Mouse (Mus musculus): Measurements from ENCODE around the gene Nphs2. TPM values are rescaled to one million over a fixed set of nuclear protein-coding genes. Genes with fewer than 3 reads are reported as not detected.
A peak's percentile ranks its signal among the peaks of the same experiment; 100 is the strongest.
"Not testable (repeated sequence)": the region's sequence is repeated elsewhere in the genome, so short reads cannot be mapped to it uniquely, and the experiment has no call there.

Gene Nphs2
- polyA plus RNA-seq, 1 experiment from 2014 or later: 0.05 TPM

DNA sequence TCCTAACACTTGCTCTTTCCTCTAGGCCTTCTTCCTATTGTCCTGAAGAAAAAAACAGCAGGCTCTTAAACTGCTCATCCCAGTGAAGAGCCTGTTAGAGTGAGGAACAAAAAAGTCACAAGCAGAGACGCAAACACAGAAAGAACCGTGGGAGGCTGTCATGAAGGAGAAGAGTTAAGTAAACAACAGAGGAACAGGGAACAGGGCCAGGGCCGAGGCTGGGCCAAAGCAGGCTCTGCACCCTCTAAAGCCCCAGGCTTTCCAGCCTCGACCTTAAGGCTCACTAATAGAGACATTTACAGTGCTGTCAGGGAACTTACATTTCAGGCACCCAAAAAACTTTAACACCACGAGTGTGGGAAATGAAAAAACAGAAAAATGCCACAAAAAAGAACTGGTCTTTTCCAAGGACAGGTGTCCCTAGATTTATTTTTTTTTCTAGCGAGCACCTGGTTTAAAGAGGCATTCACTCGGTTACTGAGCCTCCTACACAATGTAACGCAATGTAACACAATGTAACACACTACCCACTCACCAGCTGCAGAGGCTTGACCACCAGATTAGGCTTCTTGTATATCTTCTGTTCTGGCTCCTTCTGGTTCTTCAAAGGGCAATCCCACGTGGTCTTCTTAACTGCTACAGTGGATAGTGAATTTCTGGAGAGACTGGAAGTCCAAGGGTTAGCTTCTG is 25.5 kb upstream of the Nphs2 start:
- no peak for DNase-seq (ENCODE audit: low spot score)
- H3K27me3 ChIP-seq (replicated peaks; ENCODE audit: control insufficient read depth, insufficient read depth, low read length): no peaks in the 10 kb centered on the region

DNA sequence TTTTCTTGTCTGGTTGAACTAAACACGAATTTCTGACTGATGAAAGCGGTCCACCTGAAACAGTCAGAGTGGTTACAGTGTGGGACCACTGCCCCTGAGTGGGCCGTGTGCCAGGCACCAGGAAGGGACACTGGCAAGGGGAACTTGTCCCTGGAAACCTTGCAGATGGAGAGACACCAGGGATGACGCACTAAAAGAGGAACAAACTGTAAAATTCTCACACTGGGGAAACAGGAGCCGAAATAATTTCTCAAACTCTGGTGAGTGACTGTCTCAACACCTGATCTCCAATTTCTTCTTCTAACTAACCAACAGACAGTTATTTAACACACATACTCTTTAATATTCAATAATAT is 25.0 kb upstream of the Nphs2 start:
- no peaks in the 10 kb centered on the region for H3K4me1 ChIP-seq (replicated peaks; ENCODE audit: control insufficient read depth, insufficient read depth, low read length)
- WGBS: 86% methylated on average over 5 of the region's 5 CpGs

More for the DNA sequence above, 25.5 kb upstream of the Nphs2 start:
- no peak overlapping the region for H3K27ac ChIP-seq (ENCODE audit: low read depth)
- WGBS: 44% methylated on average over 9 of the region's 9 CpGs
- H3K4me2 ChIP-seq (ENCODE audit: low read length): no peak overlapping the region
- no peak overlapping the region for H3K4me3 ChIP-seq (ENCODE audit: low read depth, low read length)
- H3K9me3 ChIP-seq (ENCODE audit: control insufficient read depth, low read length): no peaks in the 10 kb centered on the region
- no peak for ATAC-seq (replicated peaks; ENCODE audit: low FRiP score, low TSS enrichment, low read depth)
- H3K9ac ChIP-seq (ENCODE audit: low read length): no peak overlapping the region
- no peaks in the 10 kb centered on the region for H3K4me1 ChIP-seq (replicated peaks; ENCODE audit: control insufficient read depth, insufficient read depth, low read length)
- H3K36me3 ChIP-seq (ENCODE audit: control insufficient read depth, insufficient read depth, low read length): no peaks in the 10 kb centered on the region

DNA sequence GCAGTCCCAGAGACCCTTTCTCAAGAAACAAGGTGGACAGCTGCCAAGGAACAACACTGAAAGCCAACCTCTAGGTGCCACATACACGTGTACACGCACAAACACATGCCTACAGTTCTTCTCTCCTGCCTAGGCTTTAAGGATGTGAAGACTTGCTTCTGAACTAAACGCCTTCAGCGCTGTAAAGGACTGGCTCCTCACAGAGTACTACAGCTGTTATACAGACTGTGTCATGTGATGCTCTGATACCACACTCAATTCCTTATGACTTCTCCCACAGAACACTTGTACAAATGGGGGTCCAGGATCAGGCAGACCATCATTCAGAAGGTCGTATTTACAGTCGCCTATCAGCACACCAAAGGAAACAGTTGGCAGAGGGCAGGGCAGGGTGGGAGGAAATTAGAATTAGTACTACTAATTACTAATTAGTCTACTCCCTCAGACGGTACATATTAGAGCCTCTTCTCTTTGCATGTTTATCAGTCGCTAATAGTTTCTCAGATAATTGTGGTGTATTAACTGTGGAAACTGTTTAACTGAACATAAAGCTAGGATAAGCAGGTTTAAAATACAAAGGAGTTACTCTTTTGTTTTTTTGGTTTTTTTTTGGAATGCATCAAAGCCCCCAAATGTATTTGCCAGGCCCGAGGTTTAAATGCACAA is 21.8 kb upstream of the Nphs2 start:
- H3K36me3 ChIP-seq (ENCODE audit: control insufficient read depth, insufficient read depth, low read length): no peaks in the 10 kb centered on the region
- DNase-seq (ENCODE audit: low spot score): no peak
- no peak overlapping the region for H3K9ac ChIP-seq (ENCODE audit: low read length)
- WGBS: 79% methylated on average over 9 of the region's 9 CpGs
- no peak for ATAC-seq (replicated peaks; ENCODE audit: low FRiP score, low TSS enrichment, low read depth)
- no peak overlapping the region for H3K27ac ChIP-seq (ENCODE audit: low read depth)
- H3K4me3 ChIP-seq (ENCODE audit: low read depth, low read length): no peak overlapping the region
- H3K4me1 ChIP-seq (replicated peaks; ENCODE audit: control insufficient read depth, insufficient read depth, low read length): no peaks in the 10 kb centered on the region
- H3K27me3 ChIP-seq (replicated peaks; ENCODE audit: control insufficient read depth, insufficient read depth, low read length): no peaks in the 10 kb centered on the region
- no peaks in the 10 kb centered on the region for H3K9me3 ChIP-seq (ENCODE audit: control insufficient read depth, low read length)
- H3K4me2 ChIP-seq (ENCODE audit: low read length): no peak overlapping the region

More for the DNA sequence above, 25.0 kb upstream of the Nphs2 start:
- Histone ChIP-seq H3K4me3 (ENCODE audit: low read depth, low read length) (no peak overlapping the region), H3K9ac (ENCODE audit: low read length) (no peak overlapping the region), H3K4me2 (ENCODE audit: low read length) (no peak overlapping the region), H3K36me3 (ENCODE audit: control insufficient read depth, insufficient read depth, low read length) (no peaks in the 10 kb centered on the region), H3K9me3 (ENCODE audit: control insufficient read depth, low read length) (no peaks in the 10 kb centered on the region), H3K27me3 (replicated peaks; ENCODE audit: control insufficient read depth, insufficient read depth, low read length) (no peaks in the 10 kb centered on the region), H3K27ac (ENCODE audit: low read depth) (no peak overlapping the region)
- no peak for ATAC-seq (replicated peaks; ENCODE audit: low FRiP score, low TSS enrichment, low read depth)
- DNase-seq (ENCODE audit: low spot score): no peak

DNA sequence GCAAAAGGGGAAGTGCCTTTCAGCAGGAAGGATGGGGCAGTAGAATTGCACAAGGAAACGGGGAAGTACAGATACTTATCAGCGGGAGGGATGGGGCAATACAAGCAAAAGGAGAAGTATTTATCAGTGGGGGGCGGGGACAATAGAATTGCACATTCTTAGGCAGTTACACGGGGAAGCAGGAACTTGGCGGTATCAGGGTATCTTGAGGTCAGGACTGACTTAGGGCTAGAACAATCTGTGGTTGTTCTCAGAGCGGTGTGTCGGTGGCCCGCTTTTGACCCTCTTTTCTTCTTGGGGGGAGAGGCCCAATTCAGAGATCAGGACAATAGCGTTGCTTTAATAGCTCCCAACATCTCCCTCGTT is 21.3 kb upstream of the Nphs2 start:
- not testable (repeated sequence) for ATAC-seq (replicated peaks; ENCODE audit: low FRiP score, low TSS enrichment, low read depth); H3K27me3 ChIP-seq (replicated peaks; ENCODE audit: control insufficient read depth, insufficient read depth, low read length); H3K36me3 ChIP-seq (ENCODE audit: control insufficient read depth, insufficient read depth, low read length); H3K4me1 ChIP-seq (replicated peaks; ENCODE audit: control insufficient read depth, insufficient read depth, low read length); H3K27ac ChIP-seq (ENCODE audit: low read depth); H3K9me3 ChIP-seq (ENCODE audit: control insufficient read depth, low read length); DNase-seq (ENCODE audit: low spot score); H3K4me2 ChIP-seq (ENCODE audit: low read length); H3K4me3 ChIP-seq (ENCODE audit: low read depth, low read length); H3K9ac ChIP-seq (ENCODE audit: low read length)
- WGBS: 63% methylated on average over 10 of the region's 10 CpGs

DNA sequence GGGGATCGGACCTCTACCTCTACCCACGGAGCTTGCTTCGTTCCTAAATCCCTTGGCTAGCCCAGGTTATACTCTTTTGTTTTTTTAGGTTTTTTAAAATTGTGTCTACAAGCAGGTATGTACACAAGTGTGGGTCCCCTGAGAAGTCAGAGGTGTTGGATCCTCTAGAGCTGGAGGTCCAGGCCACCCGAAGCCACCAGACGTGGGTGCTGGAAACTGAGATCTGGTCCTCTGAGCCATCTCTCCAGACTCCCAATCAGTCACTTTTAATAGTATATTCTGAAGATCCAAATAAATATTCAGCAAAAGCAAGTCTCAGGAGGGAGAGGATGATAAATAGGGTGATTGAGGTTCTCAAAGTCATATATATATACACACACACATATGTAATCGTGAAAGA is 20.5 kb upstream of the Nphs2 start:
- H3K4me3 ChIP-seq (ENCODE audit: low read depth, low read length): no peak overlapping the region
- H3K4me2 ChIP-seq (ENCODE audit: low read length): no peak overlapping the region
- DNase-seq (ENCODE audit: low spot score): no peak
- no peaks in the 10 kb centered on the region for H3K36me3 ChIP-seq (ENCODE audit: control insufficient read depth, insufficient read depth, low read length)
- 88% methylated on average over 6 of the region's 6 CpGs for WGBS
- no peaks in the 10 kb centered on the region for H3K4me1 ChIP-seq (replicated peaks; ENCODE audit: control insufficient read depth, insufficient read depth, low read length)
- ATAC-seq (replicated peaks; ENCODE audit: low FRiP score, low TSS enrichment, low read depth): no peak
- H3K9ac ChIP-seq (ENCODE audit: low read length): no peak overlapping the region
- H3K27ac ChIP-seq (ENCODE audit: low read depth): no peak overlapping the region
- no peaks in the 10 kb centered on the region for H3K27me3 ChIP-seq (replicated peaks; ENCODE audit: control insufficient read depth, insufficient read depth, low read length)
- no peaks in the 10 kb centered on the region for H3K9me3 ChIP-seq (ENCODE audit: control insufficient read depth, low read length)

DNA sequence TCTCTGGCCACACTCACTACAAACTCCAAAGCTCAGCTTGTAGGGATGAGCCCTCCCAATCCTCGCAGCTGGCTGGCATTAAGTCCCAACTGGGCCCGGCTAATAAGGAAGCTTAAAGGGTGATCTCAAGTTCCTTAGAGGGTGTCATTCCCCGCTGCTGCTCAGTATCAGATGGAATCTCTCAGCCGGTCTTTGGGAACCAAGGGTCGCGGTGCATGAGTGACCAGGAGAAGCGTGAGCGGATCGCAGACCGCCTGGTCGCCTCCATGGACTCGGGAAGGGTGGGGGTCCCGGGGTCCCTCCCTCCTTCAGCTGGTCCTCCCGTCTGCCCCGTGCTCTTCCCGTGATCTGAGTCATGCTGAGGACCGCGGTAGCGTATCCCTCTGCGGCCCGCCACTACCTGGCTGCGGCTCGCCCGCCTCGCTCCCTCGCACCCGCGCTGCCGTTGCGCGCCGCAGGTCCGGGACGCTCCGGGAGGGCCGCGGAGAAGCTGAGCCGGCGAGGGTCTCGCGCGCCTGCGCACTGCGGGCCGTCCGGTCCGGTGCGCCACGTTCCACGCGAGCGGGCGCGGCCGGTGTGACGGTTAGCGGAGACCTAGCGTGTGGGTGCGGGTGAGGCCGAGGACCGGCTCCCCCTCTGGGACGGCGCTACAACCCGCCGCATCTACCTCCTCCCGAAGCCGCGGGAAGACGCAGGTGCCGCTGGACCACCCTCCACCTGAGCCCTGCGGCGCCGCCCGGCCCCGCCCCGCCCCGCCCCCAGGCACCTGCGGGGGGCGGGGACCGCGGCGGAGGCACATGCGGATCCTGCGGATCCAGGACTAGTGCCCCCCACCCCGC is 7.4 kb upstream of the Nphs2 start, which contains the start of gene Tdrd5:
Gene Tdrd5, minus strand, starts transcription at position 754 of the 839 bp plus-strand sequence.
- H3K27me3 ChIP-seq (replicated peaks; ENCODE audit: control insufficient read depth, insufficient read depth, low read length): peaks cover 50% of the 10 kb centered on the region
- no peaks in the 10 kb centered on the region for H3K36me3 ChIP-seq (ENCODE audit: control insufficient read depth, insufficient read depth, low read length)

DNA sequence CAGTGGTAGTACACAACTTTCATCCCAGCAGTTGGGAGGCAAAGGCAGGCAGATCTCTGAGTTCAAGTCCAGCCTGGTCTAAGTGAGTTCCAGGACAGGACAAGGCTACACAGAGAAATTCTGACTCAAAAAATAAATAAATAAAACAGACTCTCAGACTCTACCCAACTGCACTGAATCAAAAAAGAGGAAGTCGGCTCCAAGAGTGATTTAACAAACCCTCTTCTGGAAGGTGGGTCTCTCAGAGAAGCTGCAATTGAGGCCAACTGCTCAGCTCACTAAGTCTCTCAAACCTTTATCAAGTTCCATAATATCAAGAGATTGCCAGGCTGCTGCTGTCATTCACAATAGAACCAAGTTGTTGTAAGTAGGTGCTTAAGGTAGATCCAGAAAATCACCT is 1.9 kb upstream of the Nphs2 start:
- DNase-seq (ENCODE audit: low spot score): no peak
- ATAC-seq (replicated peaks; ENCODE audit: low FRiP score, low TSS enrichment, low read depth): no peak
- no peak overlapping the region for H3K4me2 ChIP-seq (ENCODE audit: low read length)
- no peaks in the 10 kb centered on the region for H3K9me3 ChIP-seq (ENCODE audit: control insufficient read depth, low read length)
- H3K27ac ChIP-seq (ENCODE audit: low read depth): no peak overlapping the region
- peaks cover 59% of the 10 kb centered on the region for H3K27me3 ChIP-seq (replicated peaks; ENCODE audit: control insufficient read depth, insufficient read depth, low read length)
- H3K36me3 ChIP-seq (ENCODE audit: control insufficient read depth, insufficient read depth, low read length): no peaks in the 10 kb centered on the region
- no peak overlapping the region for H3K9ac ChIP-seq (ENCODE audit: low read length)
- 68% methylated on average over 1 of the region's 1 CpGs for WGBS
- no peak overlapping the region for H3K4me3 ChIP-seq (ENCODE audit: low read depth, low read length)
- H3K4me1 ChIP-seq (replicated peaks; ENCODE audit: control insufficient read depth, insufficient read depth, low read length): peaks cover 5% of the 10 kb centered on the region

More for the DNA sequence above, 7.4 kb upstream of the Nphs2 start, which contains the start of gene Tdrd5:
- Histone ChIP-seq H3K9ac (ENCODE audit: low read length) (peak within 1 kb of the TSS; percentile 40), H3K9me3 (ENCODE audit: control insufficient read depth, low read length) (0 out of 2 replicates have a peak, but pooled peaks cover 3% of the 10 kb centered on the region), H3K4me1 (replicated peaks; ENCODE audit: control insufficient read depth, insufficient read depth, low read length) (no peaks in the 10 kb centered on the region), H3K4me2 (ENCODE audit: low read length) (peak within 1 kb of the TSS; percentile 97), H3K27ac (ENCODE audit: low read depth) (no peak within 1 kb of the TSS), H3K4me3 (ENCODE audit: low read depth, low read length) (peak within 1 kb of the TSS; percentile 65)
- DNase-seq (ENCODE audit: low spot score): peak; percentile 75
- peak; percentile 81 for ATAC-seq (replicated peaks; ENCODE audit: low FRiP score, low TSS enrichment, low read depth)
- under 1% methylated on average over 73 of the region's 85 CpGs for WGBS

DNA sequence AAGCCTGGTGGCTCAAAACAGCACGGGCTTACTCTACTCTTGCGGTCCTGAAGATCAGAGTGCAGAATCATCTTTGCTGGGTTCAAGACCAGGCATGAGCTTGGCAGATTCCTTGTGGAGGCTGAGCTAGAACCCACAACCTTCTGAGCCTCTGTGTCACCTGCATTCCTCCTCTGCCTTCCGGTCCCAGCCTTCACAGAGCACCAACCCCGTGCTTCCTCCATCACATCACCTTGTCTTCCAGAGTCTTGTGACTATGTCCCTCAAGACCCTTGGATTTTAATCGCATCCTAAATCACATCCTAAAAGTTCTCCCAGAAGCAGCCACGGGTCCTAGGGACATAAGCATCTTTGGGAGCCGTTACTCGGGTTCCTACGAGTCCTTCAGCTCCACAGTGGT is 12.6 kb downstream of the Nphs2 start:
- Histone ChIP-seq H3K4me1 (replicated peaks; ENCODE audit: control insufficient read depth, insufficient read depth, low read length) (no peaks in the 10 kb centered on the region), H3K27ac (ENCODE audit: low read depth) (no peak overlapping the region), H3K9ac (ENCODE audit: low read length) (no peak overlapping the region), H3K4me2 (ENCODE audit: low read length) (no peak overlapping the region), H3K9me3 (ENCODE audit: control insufficient read depth, low read length) (no peaks in the 10 kb centered on the region), H3K27me3 (replicated peaks; ENCODE audit: control insufficient read depth, insufficient read depth, low read length) (no peaks in the 10 kb centered on the region), H3K4me3 (ENCODE audit: low read depth, low read length) (no peak overlapping the region), H3K36me3 (ENCODE audit: control insufficient read depth, insufficient read depth, low read length) (no peaks in the 10 kb centered on the region)
- 85% methylated on average over 9 of the region's 9 CpGs for WGBS
- DNase-seq (ENCODE audit: low spot score) (no peak), ATAC-seq (replicated peaks; ENCODE audit: low FRiP score, low TSS enrichment, low read depth) (no peak)
